Mouse (Mus musculus) kidney, adult 18-20 months (tissue): ENCODE data around the gene Cttn.

Source experiments
- DNase-seq: peaks from one replicate; pipeline ENCODE4 v3.0.0; 2021

Cttn gene

DNA sequence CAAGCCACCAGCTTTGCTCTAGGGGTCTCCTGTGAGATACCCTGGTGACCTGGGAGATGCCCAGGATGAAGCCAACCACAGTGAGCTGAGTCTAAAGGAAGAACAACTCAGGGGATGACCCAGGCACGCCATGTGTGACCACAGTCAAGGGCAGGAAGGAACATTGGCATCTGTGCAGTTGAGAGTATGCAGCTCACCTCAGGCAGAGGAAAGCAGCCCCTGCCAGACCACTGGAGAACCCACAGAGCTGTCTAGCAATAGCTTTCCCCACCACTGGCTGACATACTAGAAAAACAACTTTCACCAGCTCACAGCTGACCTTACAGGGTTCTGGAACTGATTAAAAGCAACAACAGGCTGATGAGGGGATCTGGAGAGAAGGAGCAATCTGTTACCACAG is 22.6 kb downstream of the Cttn start:
- no peak for DNase-seq

- no peak for DNase-seq
These were observed 23.7 kb downstream of the Cttn start for GRCm38 (mm10) chr7:144447146-144447545.

DNA sequence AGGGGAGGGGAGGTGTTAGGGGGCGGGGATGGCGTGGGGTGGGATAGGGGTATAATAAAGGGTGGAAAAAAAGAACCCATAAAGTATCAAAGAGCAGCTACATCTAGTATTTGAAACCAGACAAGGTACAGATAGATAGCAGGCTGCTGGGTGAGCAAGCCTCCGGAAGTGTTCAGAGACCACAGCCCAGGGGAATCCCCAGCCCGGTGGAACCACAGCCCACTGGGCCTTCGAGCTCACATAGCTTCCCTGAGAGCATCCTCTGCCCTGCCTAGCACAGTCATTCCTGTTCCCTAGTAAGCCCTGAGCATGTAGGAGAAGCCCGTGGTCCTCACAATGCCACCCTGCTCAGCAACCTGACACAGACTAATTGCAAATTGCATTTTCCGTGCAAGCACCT is 26.0 kb downstream of the Cttn start:
- DNase-seq, result no peak

DNA sequence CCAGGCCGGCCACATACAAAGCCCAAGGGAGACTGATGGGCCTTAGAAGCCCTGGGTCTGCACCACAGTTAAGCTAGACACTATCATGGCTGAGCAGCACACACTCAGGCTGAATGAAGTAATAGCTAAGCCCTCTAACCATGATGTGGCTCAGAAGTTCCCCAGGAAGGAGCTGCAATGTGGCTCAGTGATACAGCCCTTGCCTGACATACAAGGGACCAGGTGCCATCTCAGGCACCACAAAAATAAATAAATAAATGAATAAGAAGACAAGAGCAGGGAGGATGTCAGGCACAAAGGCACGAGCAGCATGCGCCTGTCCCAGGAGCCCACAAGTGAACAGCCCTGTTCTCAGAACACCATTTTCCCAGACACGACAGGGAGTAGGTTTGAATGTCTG is 28.8 kb downstream of the Cttn start:
- no peak for DNase-seq

- DNase-seq, result no peak
These were observed 29.3 kb downstream of the Cttn start for GRCm38 (mm10) chr7:144441466-144441865.

- no peak for DNase-seq
These were observed 32.0 kb downstream of the Cttn start for GRCm38 (mm10) chr7:144438811-144439210.

DNA sequence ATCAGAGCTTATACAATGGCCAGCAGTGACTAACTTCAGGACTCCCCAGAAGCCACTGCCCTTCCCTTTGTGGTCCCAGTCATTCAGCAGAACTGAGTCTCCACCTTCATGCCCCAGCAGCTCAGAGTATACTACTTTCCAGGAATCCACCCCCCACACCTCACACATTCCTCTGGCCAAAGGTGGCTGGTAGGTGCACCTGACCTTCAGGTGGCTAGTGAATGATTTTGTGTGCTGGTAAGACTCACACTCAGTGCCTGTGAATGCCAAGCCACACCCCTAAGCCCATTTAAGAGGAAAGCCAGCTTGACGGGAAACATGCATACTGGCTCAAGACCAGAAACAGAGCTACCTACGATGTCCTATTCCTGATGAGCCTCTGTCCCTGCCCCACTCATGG is 37.9 kb downstream of the Cttn start:
- peak; percentile 42 for DNase-seq

DNA sequence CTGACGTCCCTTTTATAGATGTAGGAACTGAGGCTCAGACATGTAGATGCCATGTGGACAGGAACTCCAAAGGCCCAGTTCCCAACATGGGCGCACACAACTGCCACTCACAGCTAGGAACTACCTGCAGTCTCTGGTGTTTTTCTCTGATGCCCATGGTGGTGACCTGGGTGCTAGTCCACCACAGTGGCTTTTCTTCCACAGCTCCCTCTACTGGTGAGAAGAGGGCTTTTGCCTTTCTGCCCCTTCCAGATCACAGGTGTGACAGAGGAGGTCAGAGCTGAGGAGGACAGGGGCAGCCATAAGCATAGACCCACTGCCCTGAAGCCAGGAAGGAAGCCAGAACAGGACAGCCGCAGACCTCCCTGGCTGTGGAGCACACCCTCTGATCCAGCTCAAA is 43.3 kb downstream of the Cttn start:
- DNase-seq, result no peak

DNA sequence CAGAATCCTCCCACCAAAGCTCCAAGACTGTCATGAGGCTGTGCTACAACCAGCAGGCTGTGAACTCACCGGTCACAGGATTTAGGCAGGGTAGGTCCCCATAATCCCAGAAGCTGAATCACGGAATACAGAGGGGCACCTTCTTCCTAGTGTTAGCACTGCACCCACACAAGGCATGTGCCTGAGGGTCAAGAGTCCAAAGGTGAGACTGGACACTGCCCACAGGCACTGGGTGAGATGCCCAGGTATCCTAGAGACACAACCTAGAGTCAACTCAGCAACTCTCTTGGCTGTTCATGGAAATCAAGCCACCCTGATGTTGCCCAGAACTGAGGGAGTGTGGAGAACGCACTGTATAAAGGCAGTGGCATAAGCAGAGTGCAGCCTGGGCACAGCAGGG is 44.2 kb downstream of the Cttn start:
- DNase-seq, result peak; percentile 28

GRCm38 (mm10) chr7:144425953-144426352 is 44.9 kb downstream of the Cttn start:
- DNase-seq, result peak; percentile 35

DNA sequence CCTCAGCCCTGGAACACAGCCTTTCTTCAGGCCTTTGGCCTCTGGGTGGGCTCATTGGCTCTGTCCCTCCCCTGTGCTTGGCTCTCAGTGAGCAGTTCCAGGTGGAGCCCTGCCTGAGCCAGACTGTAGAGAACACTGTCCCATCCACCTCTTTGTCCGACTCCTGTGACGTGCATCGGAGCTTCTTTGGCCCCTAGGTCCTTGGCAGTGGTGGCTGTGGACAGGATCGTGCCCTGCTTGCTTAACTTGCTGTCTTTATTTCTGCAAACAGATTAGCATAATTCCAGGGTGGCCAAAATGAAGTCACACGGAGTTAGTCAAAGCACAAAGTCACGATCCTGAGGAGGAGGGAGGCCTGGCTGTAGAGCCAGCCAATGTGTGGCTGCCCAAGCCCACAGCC is 49.3 kb downstream of the Cttn start:
- DNase-seq, result no peak

DNA sequence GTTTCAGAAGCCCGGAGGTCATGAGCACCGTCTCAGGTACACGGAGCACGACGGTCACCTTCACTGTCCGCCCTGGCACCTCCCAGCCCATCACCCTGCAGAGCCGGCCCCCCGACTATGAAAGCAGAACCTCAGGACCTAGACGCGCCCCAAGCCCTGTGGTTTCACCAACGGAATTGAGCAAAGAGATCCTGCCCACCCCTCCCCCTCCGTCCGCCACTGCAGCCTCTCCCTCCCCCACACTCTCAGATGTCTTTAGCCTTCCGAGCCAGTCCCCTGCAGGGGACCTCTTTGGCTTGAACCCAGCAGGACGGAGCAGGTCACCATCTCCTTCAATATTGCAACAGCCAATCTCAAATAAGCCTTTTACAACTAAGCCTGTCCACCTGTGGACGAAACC is 50.3 kb downstream of the Cttn start:
- no peak for DNase-seq

DNA sequence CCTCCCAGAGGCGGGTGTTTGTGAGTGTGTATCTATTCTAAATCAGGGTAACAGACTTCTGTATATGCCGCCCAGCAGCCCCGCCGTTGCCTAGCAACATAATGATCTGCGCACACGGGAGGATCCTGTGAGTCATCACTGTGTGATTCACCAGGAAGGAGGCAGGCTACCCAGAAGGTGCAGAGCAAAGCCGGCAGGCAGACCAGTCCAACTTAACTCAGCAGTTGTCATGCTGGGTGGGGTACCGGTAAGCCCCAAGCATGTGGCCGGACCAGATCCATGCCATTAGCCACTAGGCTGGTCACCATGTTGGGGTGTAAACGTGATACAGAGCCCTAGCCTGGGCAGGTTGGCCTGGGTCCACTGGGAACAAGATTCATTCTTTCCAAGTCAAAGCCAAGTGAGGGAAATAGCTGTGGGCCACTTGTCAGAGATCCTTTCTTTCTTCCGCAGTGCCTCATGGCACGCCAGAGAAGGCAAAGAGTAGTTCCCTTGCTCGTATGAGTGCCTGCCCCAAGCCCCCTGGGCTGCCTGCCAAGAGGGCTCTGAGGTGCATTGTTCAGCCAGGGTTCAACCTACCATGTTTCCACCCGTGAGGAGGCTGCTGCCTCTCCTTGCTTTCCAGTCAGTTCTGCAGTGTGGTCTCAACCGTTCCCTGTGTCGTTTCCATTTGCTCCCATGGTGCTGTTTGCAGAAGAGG is 53.0 kb downstream of the Cttn start:
- no peak for DNase-seq

DNA sequence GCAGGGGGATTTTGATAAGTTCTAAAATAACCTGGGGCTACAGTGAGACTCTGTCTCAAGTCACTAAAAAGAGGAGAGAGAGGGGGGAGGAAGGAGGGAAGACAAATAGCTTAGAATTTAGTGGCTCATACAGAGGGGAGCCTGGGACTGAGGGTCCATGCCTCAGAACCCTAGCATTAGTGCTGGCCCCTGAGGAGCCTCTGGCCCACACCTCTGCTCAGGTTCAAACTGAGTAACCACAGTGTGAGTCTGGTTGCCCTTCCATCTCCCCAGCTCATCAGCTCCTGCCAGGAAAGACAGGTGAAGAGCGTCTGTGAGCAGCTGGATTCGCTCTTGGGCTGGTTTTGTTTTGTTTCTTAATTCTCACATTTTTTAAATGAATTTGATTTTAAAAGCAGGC is 53.6 kb downstream of the Cttn start:
- DNase-seq, result no peak

- DNase-seq, result no peak
These were observed 55.0 kb downstream of the Cttn start for GRCm38 (mm10) chr7:144415795-144416194.

GRCm38 (mm10) chr7:144414632-144415031 is 56.2 kb downstream of the Cttn start:
- no peak for DNase-seq

DNA sequence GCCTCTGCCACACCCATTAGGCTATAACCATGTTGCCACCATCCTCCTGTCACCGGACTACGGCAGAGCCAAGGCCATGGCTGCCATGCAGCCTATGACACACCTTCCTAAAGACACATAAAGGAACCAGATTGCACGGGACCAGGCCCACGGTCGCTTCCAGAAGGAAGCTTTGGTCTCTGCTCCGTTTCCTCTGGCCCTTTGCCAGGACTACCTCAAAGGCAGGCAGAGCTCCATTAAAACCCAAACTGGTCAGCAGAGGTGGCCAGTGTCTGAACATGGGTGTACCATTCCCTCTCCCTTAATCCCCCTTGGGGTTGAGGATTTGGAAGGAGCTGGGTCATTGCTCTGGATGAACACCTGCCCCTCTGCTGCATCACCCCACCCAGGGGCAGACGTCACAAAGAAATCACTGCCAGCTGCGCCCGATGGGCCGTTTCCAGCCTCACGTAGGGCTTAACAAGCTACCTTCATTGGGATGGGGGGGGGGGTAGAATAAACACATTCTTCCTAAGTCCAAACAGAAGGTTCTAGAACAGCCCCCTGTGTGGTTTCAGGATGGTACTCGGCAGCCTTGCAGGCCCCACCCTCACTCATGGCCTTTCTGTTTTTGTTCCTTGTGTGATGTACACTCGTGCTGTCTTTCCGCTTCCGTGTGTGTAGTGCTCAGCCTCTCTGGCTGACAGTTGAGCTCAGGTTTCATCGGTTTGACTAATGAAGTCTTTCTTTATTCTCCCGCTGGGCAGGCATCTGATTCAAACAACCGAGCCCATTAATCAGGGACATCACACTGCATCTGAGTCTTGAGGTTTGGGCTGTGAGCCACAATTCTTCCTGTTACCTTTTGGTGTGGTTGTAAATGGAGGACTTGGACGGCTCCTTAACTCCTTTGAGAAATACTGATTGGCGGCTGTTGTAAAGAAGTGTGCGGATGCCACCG is 58.6 kb downstream of the Cttn start:
- no peak for DNase-seq

- DNase-seq, result no peak
These were observed 61.1 kb downstream of the Cttn start for GRCm38 (mm10) chr7:144409682-144410081.

DNA sequence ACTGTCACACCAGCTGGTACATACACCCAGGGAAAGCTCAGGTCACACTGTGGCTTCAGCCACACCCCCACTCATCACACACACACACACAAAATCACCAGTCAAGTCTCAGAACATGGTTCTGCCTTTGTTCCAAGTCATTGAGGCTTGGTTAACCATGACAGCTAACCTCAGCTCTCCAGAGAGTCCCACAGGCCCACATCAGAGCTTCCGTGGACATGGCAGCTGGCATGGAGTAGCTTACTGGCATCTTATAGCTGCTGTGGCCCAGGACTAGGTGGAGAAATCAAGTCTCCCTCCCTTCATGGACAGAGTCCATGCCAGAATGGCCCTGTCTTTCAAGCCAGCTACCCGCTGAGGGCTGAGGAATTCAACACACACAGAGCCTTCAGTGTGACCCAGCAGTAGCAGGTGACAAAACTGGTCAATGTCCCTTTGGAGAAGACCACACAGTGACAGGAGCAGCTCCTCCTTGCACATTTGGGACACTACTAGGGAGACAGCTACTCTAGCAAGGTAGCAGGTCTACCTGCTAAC is 62.3 kb downstream of the Cttn start:
- no peak for DNase-seq

GRCm38 (mm10) chr7:144407675-144408074 is 63.1 kb downstream of the Cttn start:
- no peak for DNase-seq

- DNase-seq, result no peak
These were observed 68.3 kb downstream of the Cttn start for GRCm38 (mm10) chr7:144402492-144402891.

DNA sequence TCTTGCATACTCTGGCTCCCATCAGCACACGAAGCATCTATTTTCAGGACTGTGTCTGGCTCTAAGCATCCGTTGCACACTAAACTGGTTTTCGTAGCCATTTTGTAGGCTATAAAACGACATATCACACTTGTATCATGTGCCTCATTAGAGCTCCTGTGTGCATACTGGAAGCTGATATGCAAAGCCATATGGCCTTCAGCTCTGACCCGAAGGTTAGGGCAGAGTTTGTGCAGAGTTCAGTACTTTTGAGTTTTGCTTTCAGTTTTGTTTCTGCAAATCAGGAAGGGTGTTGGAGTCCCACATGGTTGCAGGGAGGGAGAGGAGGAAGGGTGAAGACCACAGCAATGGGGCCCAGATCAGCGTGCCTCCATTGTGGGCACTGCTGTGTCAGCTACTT is 79.1 kb downstream of the Cttn start:
- DNase-seq, result no peak

- DNase-seq, result no peak
These were observed 80.1 kb downstream of the Cttn start for GRCm38 (mm10) chr7:144390676-144391075.

DNA sequence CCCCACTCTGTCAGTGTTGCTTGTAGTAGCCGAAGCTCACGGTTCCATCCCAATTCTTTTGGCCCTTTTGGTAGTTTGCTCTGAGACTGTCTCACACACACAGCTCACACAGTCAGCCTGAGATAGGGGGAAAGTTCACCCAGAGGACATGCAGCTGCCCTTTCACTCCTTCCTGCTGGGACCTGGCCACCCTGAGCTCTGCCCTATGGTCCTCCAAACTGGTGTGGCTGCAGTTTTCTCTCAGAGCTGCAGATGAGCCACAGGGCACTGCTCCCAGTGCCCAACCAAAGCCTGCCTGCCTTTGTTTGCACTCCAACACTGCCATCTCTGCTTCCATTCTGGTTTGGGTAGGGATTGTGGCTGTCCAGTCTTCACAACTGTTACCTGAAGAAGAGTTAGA is 81.1 kb downstream of the Cttn start:
- no peak for DNase-seq
